Mouse (Mus musculus) mesoderm, embryonic 11.5 days (tissue): ENCODE measurements around the gene Stc2.
A peak's percentile ranks its signal among the peaks of the same experiment; 100 is the strongest.

ENCODE experiments used
- DNase-seq: peaks from one replicate; pipeline ENCODE4 v3.0.0-alpha.2; 2012; ENCODE audit warnings: low read depth, low spot score

Gene Stc2

DNA sequence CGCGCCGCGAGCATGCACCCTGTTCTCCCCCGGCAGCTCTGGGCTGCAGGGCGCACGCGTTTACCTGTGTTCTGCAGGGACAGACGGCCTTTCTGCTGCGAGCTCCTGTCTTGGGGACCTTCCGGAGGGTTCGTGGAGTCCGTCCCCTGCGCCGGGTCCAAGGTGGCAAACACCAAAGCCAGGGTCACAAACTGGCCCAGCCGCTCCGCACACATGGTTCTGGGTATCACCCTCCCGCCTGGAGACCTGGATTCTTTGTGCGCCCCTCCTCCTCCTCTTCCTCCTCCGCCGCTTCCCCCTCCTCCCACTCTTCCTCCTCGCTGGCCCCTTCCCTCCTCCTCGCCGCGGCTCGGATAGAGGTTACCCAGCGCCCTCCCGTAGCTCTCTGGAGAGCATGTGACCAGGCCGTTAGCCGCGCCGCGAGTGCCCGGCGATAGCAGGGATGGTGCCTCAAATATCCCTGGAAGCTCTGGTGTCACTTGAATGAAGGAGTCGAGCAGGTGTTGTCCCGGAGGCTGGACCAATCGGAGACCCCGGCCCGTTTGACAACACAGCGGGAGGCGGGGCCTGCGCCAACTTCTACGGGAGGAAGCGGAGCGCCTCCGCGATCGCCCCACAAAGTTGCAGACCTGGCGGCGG is at the start of gene Stc2:
Stc2 (minus strand) TSS at position 427 of the 639 bp plus-strand sequence.
- DNase-seq: peak; percentile 89

- DNase-seq: no peak
Observed at GRCm38 (mm10) chr11:31417071-31417470, 47.2 kb upstream of the Stc2 start.

DNA sequence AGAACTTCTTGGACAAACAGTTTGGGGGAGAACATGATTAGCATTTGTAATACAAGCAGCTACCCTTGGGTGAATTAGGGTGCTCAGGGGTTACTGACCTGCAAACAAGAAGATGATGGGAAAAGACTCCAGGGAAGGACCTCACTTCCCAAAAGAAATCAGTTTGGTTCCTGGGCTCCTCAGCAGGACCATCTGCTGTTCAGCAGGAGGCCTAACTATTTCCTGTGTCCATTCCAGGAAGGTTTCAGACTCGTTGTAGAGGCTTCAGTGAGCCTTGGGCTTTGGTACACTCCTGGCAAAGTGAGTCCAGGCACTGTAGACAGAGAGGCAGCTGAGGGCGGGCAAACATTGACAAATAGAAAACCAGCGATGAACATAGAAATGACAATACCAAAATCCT is 42.5 kb upstream of the Stc2 start:
- DNase-seq: no peak

GRCm38 (mm10) chr11:31406736-31407135 is 36.9 kb upstream of the Stc2 start:
- DNase-seq: no peak

DNA sequence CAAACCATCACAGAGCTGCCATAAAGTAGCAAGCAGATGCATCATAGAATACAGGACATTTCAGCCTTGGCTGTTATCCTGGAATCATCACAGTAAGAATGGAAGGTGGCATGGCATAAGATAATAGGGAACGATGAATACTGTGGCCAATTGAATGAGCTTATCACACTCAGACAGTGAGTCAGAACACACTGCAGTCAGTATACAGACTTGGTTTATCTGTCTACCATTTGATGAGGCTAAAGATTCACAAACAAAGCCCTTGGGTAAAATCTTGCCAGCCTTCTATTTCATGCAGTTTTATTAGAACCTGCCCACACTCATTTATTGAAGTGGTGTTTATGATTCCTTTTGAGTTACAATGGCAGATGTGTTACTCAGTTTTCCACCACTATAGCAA is 33.2 kb upstream of the Stc2 start:
- DNase-seq: no peak

- DNase-seq: no peak
Observed at GRCm38 (mm10) chr11:31398604-31399003, 28.7 kb upstream of the Stc2 start.

GRCm38 (mm10) chr11:31396638-31397417 is 27.0 kb upstream of the Stc2 start:
- no peak for DNase-seq

DNA sequence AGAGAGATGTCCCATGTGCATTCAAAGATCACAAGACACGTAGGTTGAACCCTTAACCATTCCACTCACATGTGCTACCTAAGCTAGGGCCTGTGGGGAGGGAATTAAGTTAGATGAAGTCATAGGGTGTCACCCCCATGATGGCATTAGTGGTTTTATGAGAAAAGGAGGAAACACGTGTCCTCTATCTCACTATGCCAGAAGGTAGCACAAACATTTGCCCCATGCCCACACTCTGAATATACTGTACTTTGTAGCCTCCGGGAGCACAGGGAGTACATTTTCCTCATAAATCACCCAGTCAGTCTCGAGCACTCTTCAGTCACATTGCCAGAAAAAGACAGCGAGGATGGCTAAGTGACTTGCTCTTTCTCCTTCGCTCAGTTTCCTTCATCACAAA is 24.2 kb upstream of the Stc2 start:
- DNase-seq: no peak

GRCm38 (mm10) chr11:31392340-31392739 is 22.5 kb upstream of the Stc2 start:
- DNase-seq: no peak

GRCm38 (mm10) chr11:31388890-31389289 is 19.0 kb upstream of the Stc2 start:
- no peak for DNase-seq

DNA sequence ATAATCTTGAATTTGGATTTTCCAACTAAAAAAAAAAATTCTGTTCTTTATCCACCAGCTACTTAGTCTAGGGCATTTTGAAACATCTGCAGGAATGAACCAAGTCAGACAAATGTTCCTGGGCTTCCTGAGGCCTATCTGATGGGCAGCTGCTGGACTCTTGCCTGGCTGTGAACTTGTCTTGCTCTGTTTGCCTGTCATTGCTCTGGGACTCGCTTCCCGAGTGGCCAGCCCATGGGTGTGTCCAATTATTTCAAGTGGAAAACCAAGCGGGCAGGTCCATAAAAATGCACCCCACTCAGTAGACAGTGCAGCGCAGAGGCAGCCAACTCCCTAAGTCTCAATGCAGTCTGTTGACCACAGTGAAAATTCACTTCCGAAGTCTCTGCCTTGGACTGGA is 17.7 kb upstream of the Stc2 start:
- no peak for DNase-seq

DNA sequence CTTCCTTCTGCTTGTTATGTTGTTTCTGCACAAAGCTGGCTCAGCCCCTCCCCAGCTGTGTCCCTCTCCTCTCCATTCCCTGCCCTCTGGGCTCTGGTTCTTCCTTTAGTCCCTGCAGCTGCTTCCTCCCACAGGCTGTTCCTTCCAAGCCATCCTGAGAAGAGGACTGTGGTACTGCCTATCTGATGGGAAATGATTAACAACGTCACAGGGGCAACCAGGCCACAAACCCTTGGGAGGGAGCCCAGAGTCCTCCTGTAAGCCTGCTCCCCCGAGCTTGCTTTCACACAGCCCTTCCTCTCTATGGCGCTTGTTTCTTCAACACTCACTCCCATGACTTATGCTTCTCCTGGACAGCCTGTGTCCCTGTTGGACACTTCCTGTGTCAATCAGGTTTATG is 16.7 kb upstream of the Stc2 start:
- DNase-seq: no peak

DNA sequence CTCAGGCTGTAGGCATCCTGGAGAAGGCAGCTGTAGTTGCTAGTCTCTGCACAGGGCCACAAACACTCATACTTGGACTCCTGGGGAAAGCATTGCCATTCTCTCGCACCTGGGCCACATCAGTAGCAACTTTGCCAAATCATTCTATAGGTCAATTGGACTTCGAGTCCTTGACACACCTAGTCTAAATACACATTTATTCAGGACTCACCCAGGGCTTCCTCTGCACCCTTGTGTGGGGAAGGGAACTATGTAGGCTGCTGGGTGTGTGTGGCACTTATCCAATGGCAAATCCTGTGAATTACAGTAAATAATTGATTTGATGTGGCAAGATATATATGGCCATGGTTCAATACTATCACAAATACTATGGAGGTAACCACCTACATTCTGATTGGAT is 14.1 kb upstream of the Stc2 start:
- DNase-seq: no peak

DNA sequence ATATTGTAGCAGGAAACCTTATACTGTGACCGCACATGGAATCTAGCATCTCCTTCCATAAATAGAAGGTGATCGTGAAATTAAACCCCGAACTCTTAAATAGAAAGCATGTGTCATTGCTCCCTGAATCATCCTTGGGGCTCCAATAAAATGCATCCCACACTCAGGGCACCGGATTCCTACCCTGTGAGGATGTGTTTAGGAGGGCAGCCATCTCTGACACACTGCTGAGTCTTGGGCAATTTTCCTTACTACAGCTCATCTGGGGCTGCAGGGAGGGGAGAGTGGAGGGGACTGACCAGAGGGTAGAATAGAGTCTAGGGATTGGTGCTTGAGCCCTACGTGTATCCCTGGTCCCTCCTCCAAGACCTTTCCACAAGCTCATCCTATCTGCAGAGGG is 12.3 kb upstream of the Stc2 start:
- DNase-seq: no peak

DNA sequence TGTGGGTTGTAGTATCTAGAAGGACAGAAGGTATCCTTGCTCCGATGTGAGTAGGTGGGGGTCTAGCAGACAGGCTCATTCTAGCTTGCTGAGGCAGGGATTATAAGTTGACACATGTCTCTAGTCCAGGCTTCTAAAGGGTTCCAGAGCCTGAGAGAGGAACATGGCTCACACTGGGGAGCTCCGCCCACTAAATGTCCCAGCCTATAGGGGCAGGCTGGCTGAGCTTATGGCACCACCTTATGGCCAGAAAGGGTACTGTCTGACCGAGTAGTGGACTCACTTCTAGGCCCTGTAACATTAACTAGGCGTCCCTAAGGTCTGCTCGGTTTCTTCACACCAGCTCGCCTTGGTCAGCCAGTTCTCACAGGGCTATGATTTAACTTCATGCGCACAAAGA is 3.6 kb upstream of the Stc2 start:
- peak; percentile 52 for DNase-seq

DNA sequence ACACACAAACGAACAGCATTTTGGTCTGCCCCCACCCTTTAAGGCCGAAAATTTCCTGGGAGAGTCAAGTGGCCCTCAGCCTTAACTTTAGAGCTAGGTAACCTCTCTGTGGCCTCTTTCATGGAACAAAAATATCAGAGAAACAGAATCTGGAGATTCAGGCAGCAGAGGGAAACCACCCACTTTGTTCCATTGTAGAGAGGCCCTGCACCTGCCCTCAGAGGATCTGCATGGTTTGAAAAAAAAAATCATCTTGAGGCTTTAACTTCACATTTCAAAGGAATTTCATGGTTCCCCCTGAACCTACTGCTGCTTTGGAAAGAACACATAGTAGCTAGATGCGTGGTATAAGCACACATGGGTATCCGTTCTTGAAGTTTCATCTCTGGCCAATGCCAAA is 2.3 kb upstream of the Stc2 start:
- DNase-seq: no peak

GRCm38 (mm10) chr11:31371256-31371838 is 1.5 kb upstream of the Stc2 start:
- DNase-seq: peak; percentile 17

- peak; percentile 29 for DNase-seq
Observed at GRCm38 (mm10) chr11:31370436-31371230, 759 bp upstream of the Stc2 start.

GRCm38 (mm10) chr11:31368965-31369647 is 768 bp downstream of the Stc2 start:
- DNase-seq: peak; percentile 65

DNA sequence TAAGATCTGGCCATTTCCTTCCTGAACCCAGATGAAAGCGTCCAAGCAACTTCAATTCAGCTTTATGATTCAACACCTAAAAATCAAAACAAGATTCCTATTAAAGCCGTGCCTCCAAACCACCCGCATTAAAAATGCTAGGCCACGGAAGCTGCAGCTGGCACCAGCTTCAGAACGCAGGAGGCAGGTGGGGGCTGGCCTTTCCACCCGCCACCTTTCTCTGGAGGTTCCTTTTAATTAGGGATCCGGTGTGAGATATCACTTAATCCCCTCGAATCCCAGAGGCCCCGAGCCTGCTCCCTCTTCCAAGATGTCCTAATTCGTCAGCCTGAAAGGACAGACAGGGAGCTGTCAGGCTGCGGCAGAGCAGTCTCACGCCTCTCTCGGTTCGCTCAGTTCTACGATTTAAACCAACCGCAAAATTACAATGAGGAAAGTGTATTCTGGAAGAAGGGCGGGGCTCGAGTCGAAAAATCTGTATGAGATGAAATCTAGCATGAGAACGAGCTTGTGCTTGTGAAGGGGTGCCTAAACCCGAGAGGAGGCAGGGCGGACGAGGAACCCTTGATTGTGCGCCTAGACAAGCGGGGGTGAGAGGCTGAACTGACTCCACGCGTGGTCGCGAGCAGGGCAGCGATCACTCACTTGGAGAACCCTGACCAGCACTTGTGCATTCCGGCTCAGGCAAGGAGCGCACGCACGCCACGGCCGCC is 1.5 kb downstream of the Stc2 start:
- DNase-seq: peak; percentile 12

DNA sequence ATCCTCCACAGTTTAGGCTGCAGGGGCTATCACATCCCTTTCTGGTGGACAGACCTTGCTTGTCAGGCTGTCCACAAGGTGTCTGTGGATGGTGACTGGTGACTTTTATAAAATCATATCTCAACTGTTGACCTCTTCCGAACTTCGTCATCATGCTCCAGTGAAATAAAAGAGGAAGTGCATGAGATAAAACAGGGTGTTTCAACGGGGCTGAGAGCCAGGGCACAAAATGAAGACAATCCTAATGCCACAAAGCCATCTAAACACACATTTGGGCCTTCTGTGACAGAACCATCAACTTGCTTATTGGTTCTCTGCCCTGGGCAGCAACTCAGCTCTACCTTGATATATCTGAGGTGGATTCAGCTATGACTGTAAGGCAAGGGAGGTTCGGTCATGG is 3.0 kb downstream of the Stc2 start:
- no peak for DNase-seq
